Mouse (Mus musculus) cerebellum, adult 2 months (tissue): ENCODE data around the gene Stx5a. TPM values are rescaled to one million over a fixed set of nuclear protein-coding genes. Genes with fewer than 3 reads are reported as not detected.

ENCODE experiments used
- DNase-seq, 2 experiments: peaks; one replicate each; pipeline ENCODE4 v3.0.0; 2021
- H3K27ac ChIP-seq: fragments of 200-500 bp; 2 replicates; pipeline ENCODE4 v1.5.1; 2012; ENCODE audit warnings: low read length, control low read depth, inconsistent platforms; ENCODE audit not compliant: insufficient read depth
- H3K27me3 ChIP-seq: fragments of 200-500 bp; 2 replicates; pipeline ENCODE4 v1.6.1; 2012; ENCODE audit warnings: inconsistent platforms, mild to moderate bottlenecking, low read length, moderate library complexity; ENCODE audit not compliant: control insufficient read depth, insufficient read depth
- H3K4me1 ChIP-seq: fragments of 200-500 bp; 2 replicates; pipeline ENCODE4 v1.6.1; 2011; ENCODE audit warnings: low read length; ENCODE audit not compliant: control insufficient read depth, insufficient read depth
- H3K4me3 ChIP-seq: fragments of 200-500 bp; replicated peaks from 2 replicates; pipeline ENCODE3; 2011; ENCODE audit warnings: mild to moderate bottlenecking, low read depth, low read length, control low read depth; ENCODE audit not compliant: insufficient read depth
- CTCF ChIP-seq: fragments of 200-500 bp; IDR thresholded peaks from 2 replicates; pipeline ENCODE4 v1.5.1; 2011; ENCODE audit warnings: low read depth, mild to moderate bottlenecking, control low read depth, low read length, moderate library complexity, borderline replicate concordance; ENCODE audit not compliant: insufficient read depth
- POLR2A ChIP-seq: fragments of 200-500 bp; IDR thresholded peaks from 2 replicates; pipeline ENCODE4 v1.6.1; 2011; ENCODE audit warnings: low read length, control low read depth, borderline replicate concordance; ENCODE audit not compliant: insufficient read depth
- WGBS: fragments of 180-500 bp; shearing (Covaris S2); methylation state at CpG from one replicate; pipeline ENCODE4 v1.1.7; 2018; 5-methylcytosine and 5-hydroxymethylcytosine counted together
- polyA plus RNA-seq: library from polyadenylated mRNA; depleted of rRNA; stranded (reverse); fragments of >200 nt; gene quantifications from 2 replicates; pipeline ENCODE4 v1.2.3, GENCODE M21; 2012

The Stx5a gene
- polyA plus RNA-seq, 1 experiment = 116 TPM

- Histone ChIP-seq H3K4me1 (peaks cover 6% of the 10 kb centered on the region; the same call in 1 of the 2 replicates), H3K4me3 (no peak overlapping the region), H3K27ac (no peak overlapping the region), H3K27me3 (no peaks in the 10 kb centered on the region)
- no peak for DNase-seq
- TF ChIP-seq POLR2A (no peak), CTCF (no peak)
- 86% methylated on average over 7 of the region's 7 CpGs for WGBS
These were observed 2.3 kb upstream of the Stx5a start for GRCm38 (mm10) chr19:8738911-8739310.

- 92% methylated on average over 6 of the region's 6 CpGs for WGBS
These were observed 1.6 kb upstream of the Stx5a start for GRCm38 (mm10) chr19:8739646-8740045.

GRCm38 (mm10) chr19:8740603-8741002, 610 bp upstream of the Stx5a start, which contains the start of gene 1700092M07Rik:
1700092M07Rik (plus strand) TSS chr19:8740718.
- peak within 1 kb of the TSS; percentile 62 for H3K4me3 ChIP-seq
- peaks cover 6% of the 10 kb centered on the region; the same call in 1 of the 2 replicates for H3K4me1 ChIP-seq
- peak within 1 kb of the TSS; percentile 77 for H3K27ac ChIP-seq
- no peaks in the 10 kb centered on the region for H3K27me3 ChIP-seq
- no peak for TF ChIP-seq POLR2A
- no peak for TF ChIP-seq CTCF
- WGBS = 50% methylated on average over 14 of the region's 14 CpGs
- peak in 1 of 2 experiments; percentile 33 for DNase-seq

More at GRCm38 (mm10) chr19:8739646-8740045, 1.6 kb upstream of the Stx5a start:
- Histone ChIP-seq H3K4me3 (no peak overlapping the region), H3K27ac (no peak overlapping the region), H3K4me1 (peaks cover 6% of the 10 kb centered on the region; the same call in 1 of the 2 replicates), H3K27me3 (no peaks in the 10 kb centered on the region)
- no peak for TF ChIP-seq POLR2A
- no peak for DNase-seq

GRCm38 (mm10) chr19:8742176-8742575, 963 bp downstream of the Stx5a start:
- no peak for TF ChIP-seq POLR2A
- TF ChIP-seq CTCF = no peak
- peaks cover 6% of the 10 kb centered on the region; the same call in 1 of the 2 replicates for H3K4me1 ChIP-seq
- peak in 1 of 2 experiments; percentile 24 for DNase-seq
- H3K27me3 ChIP-seq = no peaks in the 10 kb centered on the region
- 17% methylated on average over 14 of the region's 14 CpGs for WGBS
- peak overlapping the region; percentile 62 for H3K4me3 ChIP-seq
- H3K27ac ChIP-seq = peak overlapping the region; percentile 11; the same call in 1 of the 2 replicates

GRCm38 (mm10) chr19:8745382-8745781, 4.2 kb downstream of the Stx5a start:
- no peak for DNase-seq
- WGBS = 100% methylated on average over 1 of the region's 1 CpGs
- no peaks in the 10 kb centered on the region for H3K27me3 ChIP-seq
- no peak overlapping the region for H3K27ac ChIP-seq
- H3K4me1 ChIP-seq = peaks cover 6% of the 10 kb centered on the region; the same call in 1 of the 2 replicates
- no peak overlapping the region for H3K4me3 ChIP-seq
- no peak for TF ChIP-seq POLR2A
- TF ChIP-seq CTCF = no peak

GRCm38 (mm10) chr19:8747368-8747767, 6.2 kb downstream of the Stx5a start:
- Histone ChIP-seq H3K27me3 (no peaks in the 10 kb centered on the region), H3K27ac (no peak overlapping the region), H3K4me1 (peaks cover 3% of the 10 kb centered on the region; the same call in 1 of the 2 replicates), H3K4me3 (no peak overlapping the region)
- DNase-seq = no peak
- 69% methylated on average over 2 of the region's 2 CpGs for WGBS
- no peak for TF ChIP-seq POLR2A
- no peak for TF ChIP-seq CTCF

- TF ChIP-seq CTCF (no peak), POLR2A (no peak)
- Histone ChIP-seq H3K27ac (no peak overlapping the region), H3K27me3 (no peaks in the 10 kb centered on the region), H3K4me1 (no peaks in the 10 kb centered on the region), H3K4me3 (no peak overlapping the region)
- DNase-seq = no peak
- 49% methylated on average over 3 of the region's 3 CpGs for WGBS
These were observed 14.4 kb downstream of the Stx5a start for GRCm38 (mm10) chr19:8755652-8756051.

GRCm38 (mm10) chr19:8756635-8757387, 15.6 kb downstream of the Stx5a start, which contains the start of gene Nxf1:
Nxf1 (plus strand) TSS chr19:8757073.
- H3K27me3 ChIP-seq = no peaks in the 10 kb centered on the region
- peak; percentile 90 to 91 for DNase-seq
- WGBS = under 1% methylated on average over 75 of the region's 75 CpGs
- H3K4me1 ChIP-seq = no peaks in the 10 kb centered on the region
- peak within 1 kb of the TSS; percentile 58; the same call in 1 of the 2 replicates for H3K27ac ChIP-seq
- peak; percentile 88 for TF ChIP-seq POLR2A
- no peak for TF ChIP-seq CTCF
- peak within 1 kb of the TSS; percentile 95 for H3K4me3 ChIP-seq
